Mouse (Mus musculus) telencephalon, adult 2 months (tissue): Measurements from ENCODE around the gene Alox8.

Source experiments
- DNase-seq: peaks from one replicate; pipeline ENCODE4 v3.0.0-alpha.2; 2011; ENCODE audit warnings: low read depth, low spot score

Alox8 gene

GRCm38 (mm10) chr11:69197743-69198142 is at the start of gene Alox8:
Alox8 (minus strand) TSS chr11:69197843.
- no peak for DNase-seq

DNA sequence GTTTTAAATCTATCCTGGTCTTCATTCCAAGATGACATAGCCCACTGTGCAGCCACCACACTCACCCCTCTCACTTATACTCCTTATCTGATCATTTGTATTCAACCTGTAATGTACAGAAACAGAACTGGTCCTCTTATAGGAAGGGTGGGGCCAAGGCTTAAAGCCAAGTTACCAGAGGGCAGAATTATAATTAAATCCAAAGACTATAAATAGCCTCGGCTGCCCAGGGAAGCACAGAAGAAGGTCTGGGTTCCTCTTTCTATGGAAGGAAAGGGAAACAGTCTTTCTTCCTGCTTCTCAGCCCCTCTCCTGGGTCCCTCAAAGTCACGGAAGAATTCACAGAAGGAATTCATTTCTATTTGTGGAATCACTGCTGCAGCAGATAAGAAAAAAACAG is 48.0 kb upstream of the Alox8 start:
- no peak for DNase-seq

GRCm38 (mm10) chr11:69244911-69245310 is 47.3 kb upstream of the Alox8 start:
- DNase-seq, result no peak

GRCm38 (mm10) chr11:69236926-69237260 is 39.2 kb upstream of the Alox8 start, which contains the start of gene Gucy2e:
Gucy2e (minus strand) TSS chr11:69237036.
- DNase-seq, result no peak

GRCm38 (mm10) chr11:69236061-69236925 is 38.6 kb upstream of the Alox8 start:
- no peak for DNase-seq

DNA sequence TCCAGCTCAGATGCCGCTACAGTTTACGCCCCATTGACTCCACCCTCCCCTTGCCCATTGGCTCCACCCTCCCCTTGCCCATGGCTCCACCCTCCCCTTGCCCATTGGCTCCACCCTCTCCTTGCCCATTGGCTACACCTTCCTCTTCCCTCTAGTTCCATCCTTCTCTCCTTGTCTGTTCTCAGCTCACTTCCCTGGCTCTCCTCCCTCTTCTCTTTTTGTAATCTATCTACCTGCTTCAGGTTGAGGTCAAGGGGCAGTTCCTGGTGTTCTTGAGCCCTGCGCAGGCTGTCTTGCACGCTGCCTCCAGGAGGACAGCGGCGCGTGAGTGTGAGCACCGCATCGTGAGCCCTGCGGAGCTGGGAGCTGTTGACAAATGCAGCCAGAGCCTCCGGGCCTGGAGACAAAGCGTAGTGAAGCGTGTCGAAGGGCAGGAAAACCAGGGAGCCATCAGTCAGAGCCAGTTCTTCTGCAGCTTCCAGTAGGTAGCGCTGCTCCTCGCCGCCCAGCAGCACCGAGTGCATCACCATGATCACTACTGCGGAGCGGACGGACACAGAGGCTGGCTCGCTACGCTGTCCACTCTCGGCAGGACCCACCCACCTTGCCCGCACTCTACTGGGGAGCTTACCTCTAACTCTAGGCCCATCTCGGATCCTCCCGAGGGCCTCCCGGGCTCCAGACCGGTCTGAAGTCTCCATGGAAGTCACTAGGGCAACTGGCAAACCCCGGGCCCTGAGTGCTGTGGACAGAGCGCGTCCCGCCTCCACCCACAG is 37.8 kb upstream of the Alox8 start:
- DNase-seq, result peak; percentile 74

GRCm38 (mm10) chr11:69233141-69233540 is 35.5 kb upstream of the Alox8 start:
- no peak for DNase-seq

- DNase-seq, result no peak
Observed at GRCm38 (mm10) chr11:69230420-69230819, 32.8 kb upstream of the Alox8 start.

- DNase-seq, result no peak
Observed at GRCm38 (mm10) chr11:69225715-69226114, 28.1 kb upstream of the Alox8 start.

GRCm38 (mm10) chr11:69223101-69223500 is 25.5 kb upstream of the Alox8 start:
- DNase-seq, result no peak

- no peak for DNase-seq
Observed at GRCm38 (mm10) chr11:69221070-69221469, 23.4 kb upstream of the Alox8 start.

- no peak for DNase-seq
Observed at GRCm38 (mm10) chr11:69218661-69219060, 21.0 kb upstream of the Alox8 start.

GRCm38 (mm10) chr11:69217411-69217810 is 19.8 kb upstream of the Alox8 start:
- no peak for DNase-seq

- DNase-seq, result peak; percentile 86
Observed at GRCm38 (mm10) chr11:69211431-69211830, 13.8 kb upstream of the Alox8 start.

GRCm38 (mm10) chr11:69202469-69203230 is 5.0 kb upstream of the Alox8 start:
- DNase-seq, result no peak

GRCm38 (mm10) chr11:69200231-69200630 is 2.6 kb upstream of the Alox8 start:
- DNase-seq, result no peak

DNA sequence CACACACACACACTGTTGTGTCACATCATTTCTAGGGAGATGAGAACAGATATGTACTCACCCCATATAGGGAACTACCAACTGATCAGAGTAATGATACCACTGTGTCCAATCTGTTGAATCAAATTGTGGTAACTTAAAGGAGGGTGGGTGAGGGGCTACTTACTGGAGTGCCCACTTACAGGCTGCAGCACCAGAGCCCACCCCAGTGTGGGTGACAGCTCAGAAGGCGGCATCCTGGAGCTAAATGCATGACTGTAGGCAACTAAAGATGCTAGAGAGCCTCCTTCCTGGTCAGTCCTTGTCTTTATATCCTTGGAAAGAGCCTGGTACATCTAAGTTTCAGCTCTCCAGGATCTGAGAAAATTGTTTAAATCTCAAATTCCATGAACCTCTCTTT is 1.6 kb upstream of the Alox8 start:
- no peak for DNase-seq

DNA sequence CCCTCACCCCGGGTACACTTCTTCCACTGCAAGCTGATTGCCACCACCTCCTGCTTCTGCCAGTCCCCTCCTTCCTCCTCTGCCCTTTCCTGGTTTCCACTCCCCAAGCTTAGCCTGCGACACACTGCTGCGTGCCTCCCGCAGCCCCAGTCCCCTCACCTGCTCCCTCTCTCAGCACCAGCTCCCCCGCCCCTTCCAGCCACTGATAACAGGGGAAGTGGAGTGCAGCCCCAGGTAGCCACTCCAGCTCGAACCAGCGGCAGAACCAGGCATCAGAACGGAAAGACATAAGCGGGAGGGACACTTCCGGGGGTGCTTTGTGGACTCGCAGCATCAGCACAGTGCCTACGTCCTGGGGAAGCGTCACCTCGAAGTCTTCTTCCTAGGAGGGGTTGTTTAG is 449 bp downstream of the Alox8 start:
- DNase-seq, result no peak

- no peak for DNase-seq
Observed at GRCm38 (mm10) chr11:69196766-69197165, 877 bp downstream of the Alox8 start.

DNA sequence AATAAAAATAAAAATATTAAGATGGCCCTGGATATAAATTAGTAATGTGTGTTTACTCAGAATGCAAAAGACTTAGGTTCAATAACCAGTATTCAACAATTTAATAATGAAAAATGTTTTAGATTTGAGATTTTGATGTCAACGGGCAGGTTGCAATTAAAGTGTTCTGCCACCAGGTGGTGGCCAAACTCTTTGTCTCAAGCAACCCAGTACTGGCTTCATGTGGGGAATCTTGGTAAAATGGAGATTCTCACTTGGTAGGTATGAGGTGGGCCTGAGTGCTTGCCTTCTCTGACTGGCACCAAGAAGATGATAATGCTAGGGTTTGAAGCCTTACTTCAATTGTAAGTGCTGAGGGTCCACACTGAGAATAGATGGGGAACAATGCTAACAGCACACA is 4.8 kb downstream of the Alox8 start:
- no peak for DNase-seq

DNA sequence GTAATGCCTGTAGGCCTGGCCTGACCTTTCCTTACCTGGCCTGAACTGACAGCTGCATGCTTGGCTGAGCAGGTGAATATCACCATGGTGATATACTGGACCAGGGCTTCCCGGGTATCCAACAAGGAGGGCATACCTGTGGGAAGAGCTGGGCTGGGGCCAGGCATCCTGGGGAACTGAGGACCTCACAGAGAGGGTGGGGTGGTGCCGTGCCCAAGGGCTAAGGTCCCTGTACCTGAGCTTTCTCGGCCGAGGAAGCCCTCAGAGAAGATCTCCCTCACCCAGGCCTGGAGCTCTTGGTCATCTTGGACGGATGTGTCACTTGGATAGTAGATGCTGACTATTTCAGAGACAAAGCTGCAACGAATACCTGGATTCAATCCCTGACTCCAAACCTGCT is 11.7 kb downstream of the Alox8 start:
- DNase-seq, result no peak

DNA sequence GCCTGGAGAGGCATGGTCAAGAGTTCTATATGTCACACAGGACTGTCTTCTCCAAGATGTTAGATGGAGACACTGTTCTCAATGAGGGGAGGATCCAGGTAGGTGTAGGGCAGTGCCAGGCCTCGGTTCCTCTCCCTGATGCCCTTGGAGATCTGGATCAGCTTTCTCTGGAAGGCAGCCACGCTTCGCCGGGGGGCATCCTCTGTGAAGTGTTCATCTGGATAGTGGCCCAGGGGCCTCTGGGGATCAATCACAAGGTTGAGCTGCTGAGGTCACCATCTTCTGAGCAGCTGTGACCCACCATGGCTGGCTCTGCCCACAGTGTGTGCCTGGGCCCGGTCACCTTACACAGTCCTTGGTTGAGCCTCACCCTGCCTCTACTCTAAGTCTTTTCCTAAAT is 12.6 kb downstream of the Alox8 start:
- no peak for DNase-seq
